Mouse (Mus musculus): Measurements from ENCODE around the gene Majin. TPM values are rescaled to one million over a fixed set of nuclear protein-coding genes. Genes with fewer than 3 reads are reported as not detected.

The Majin gene
- polyA plus RNA-seq, 1 experiment from 2014 or later = 0.11 TPM

GRCm38 (mm10) chr19:6262222-6262621 is 78.0 kb downstream of the Majin start:
- H3K4me3 ChIP-seq (ENCODE audit: inconsistent target) = no peak overlapping the region
- no peaks in the 10 kb centered on the region for H3K79me2 ChIP-seq (ENCODE audit: inconsistent target)
- WGBS (ENCODE audit: missing documents) = 64% methylated on average over 7 of the region's 7 CpGs
- H3K36me3 ChIP-seq (ENCODE audit: inconsistent target) = peaks cover 42% of the 10 kb centered on the region
- H3K27ac ChIP-seq = no peak overlapping the region

GRCm38 (mm10) chr19:6262839-6263433 is 78.7 kb downstream of the Majin start:
- WGBS (ENCODE audit: missing documents) = 69% methylated on average over 8 of the region's 8 CpGs
- Histone ChIP-seq H3K79me2 (ENCODE audit: inconsistent target) (no peaks in the 10 kb centered on the region), H3K36me3 (ENCODE audit: inconsistent target) (peaks cover 35% of the 10 kb centered on the region), H3K27ac (no peak overlapping the region), H3K4me3 (ENCODE audit: inconsistent target) (no peak overlapping the region)

GRCm38 (mm10) chr19:6264200-6264599 is 80.0 kb downstream of the Majin start:
- Histone ChIP-seq H3K27ac (no peak overlapping the region), H3K36me3 (ENCODE audit: inconsistent target) (peaks cover 22% of the 10 kb centered on the region), H3K79me2 (ENCODE audit: inconsistent target) (no peaks in the 10 kb centered on the region), H3K4me3 (ENCODE audit: inconsistent target) (no peak overlapping the region)
- 69% methylated on average over 9 of the region's 9 CpGs for WGBS (ENCODE audit: missing documents)

- H3K4me3 ChIP-seq (ENCODE audit: inconsistent target) = no peak overlapping the region
- H3K79me2 ChIP-seq (ENCODE audit: inconsistent target) = no peaks in the 10 kb centered on the region
- no peak overlapping the region for H3K27ac ChIP-seq
- peaks cover 19% of the 10 kb centered on the region for H3K36me3 ChIP-seq (ENCODE audit: inconsistent target)
- WGBS (ENCODE audit: missing documents) = 82% methylated on average over 8 of the region's 8 CpGs
These were observed 80.8 kb downstream of the Majin start for GRCm38 (mm10) chr19:6264945-6265344.

GRCm38 (mm10) chr19:6265727-6266182 is 81.6 kb downstream of the Majin start:
- 77% methylated on average over 6 of the region's 6 CpGs for WGBS (ENCODE audit: missing documents)
- Histone ChIP-seq H3K27ac (no peak overlapping the region), H3K36me3 (ENCODE audit: inconsistent target) (peaks cover 13% of the 10 kb centered on the region), H3K4me3 (ENCODE audit: inconsistent target) (no peak overlapping the region), H3K79me2 (ENCODE audit: inconsistent target) (no peaks in the 10 kb centered on the region)

- 70% methylated on average over 11 of the region's 11 CpGs for whole genome bisulfite sequencing (ENCODE audit: missing documents)
- no peak overlapping the region for H3K27ac ChIP-seq
- H3K79me2 ChIP-seq (ENCODE audit: inconsistent target) = no peaks in the 10 kb centered on the region
- H3K4me3 ChIP-seq (ENCODE audit: inconsistent target) = no peak overlapping the region
- H3K36me3 ChIP-seq (ENCODE audit: inconsistent target) = no peaks in the 10 kb centered on the region
These were observed 83.3 kb downstream of the Majin start for GRCm38 (mm10) chr19:6267306-6268169.

- no peak overlapping the region for H3K4me3 ChIP-seq (ENCODE audit: inconsistent target)
- no peak overlapping the region for H3K27ac ChIP-seq
- no peaks in the 10 kb centered on the region for H3K36me3 ChIP-seq (ENCODE audit: inconsistent target)
- 13% methylated on average over 8 of the region's 8 CpGs for WGBS (ENCODE audit: missing documents)
- no peaks in the 10 kb centered on the region for H3K79me2 ChIP-seq (ENCODE audit: inconsistent target)
These were observed 84.0 kb downstream of the Majin start for GRCm38 (mm10) chr19:6268170-6268528.

GRCm38 (mm10) chr19:6268670-6269132 is 84.5 kb downstream of the Majin start:
- Histone ChIP-seq H3K27ac (no peak overlapping the region), H3K36me3 (ENCODE audit: inconsistent target) (no peaks in the 10 kb centered on the region), H3K4me3 (ENCODE audit: inconsistent target) (no peak overlapping the region), H3K79me2 (ENCODE audit: inconsistent target) (no peaks in the 10 kb centered on the region)
- 39% methylated on average over 7 of the region's 7 CpGs for WGBS (ENCODE audit: missing documents)

GRCm38 (mm10) chr19:6269798-6270475 is 85.7 kb downstream of the Majin start:
- Histone ChIP-seq H3K36me3 (ENCODE audit: inconsistent target) (no peaks in the 10 kb centered on the region), H3K4me3 (ENCODE audit: inconsistent target) (no peak overlapping the region), H3K27ac (no peak overlapping the region), H3K79me2 (ENCODE audit: inconsistent target) (no peaks in the 10 kb centered on the region)
- 89% methylated on average over 8 of the region's 8 CpGs for WGBS (ENCODE audit: missing documents)

- 94% methylated on average over 9 of the region's 9 CpGs for WGBS (ENCODE audit: missing documents)
- Histone ChIP-seq H3K36me3 (ENCODE audit: inconsistent target) (no peaks in the 10 kb centered on the region), H3K4me3 (ENCODE audit: inconsistent target) (no peak overlapping the region), H3K27ac (no peak overlapping the region), H3K79me2 (ENCODE audit: inconsistent target) (no peaks in the 10 kb centered on the region)
These were observed 86.5 kb downstream of the Majin start for GRCm38 (mm10) chr19:6270661-6271060.

GRCm38 (mm10) chr19:6271206-6271605 is 87.0 kb downstream of the Majin start:
- no peak overlapping the region for H3K4me3 ChIP-seq (ENCODE audit: inconsistent target)
- 87% methylated on average over 8 of the region's 8 CpGs for WGBS (ENCODE audit: missing documents)
- no peaks in the 10 kb centered on the region for H3K36me3 ChIP-seq (ENCODE audit: inconsistent target)
- no peak overlapping the region for H3K27ac ChIP-seq
- no peaks in the 10 kb centered on the region for H3K79me2 ChIP-seq (ENCODE audit: inconsistent target)

- H3K4me3 ChIP-seq (ENCODE audit: inconsistent target) = no peak overlapping the region
- H3K27ac ChIP-seq = no peak overlapping the region
- 91% methylated on average over 7 of the region's 7 CpGs for WGBS (ENCODE audit: missing documents)
- H3K36me3 ChIP-seq (ENCODE audit: inconsistent target) = no peaks in the 10 kb centered on the region
- H3K79me2 ChIP-seq (ENCODE audit: inconsistent target) = peaks cover 2% of the 10 kb centered on the region; the same call in 1 of the 2 replicates
These were observed 87.9 kb downstream of the Majin start for GRCm38 (mm10) chr19:6272053-6272452.

GRCm38 (mm10) chr19:6272738-6273137 is 88.5 kb downstream of the Majin start:
- H3K79me2 ChIP-seq (ENCODE audit: inconsistent target) = peaks cover 9% of the 10 kb centered on the region
- no peak overlapping the region for H3K4me3 ChIP-seq (ENCODE audit: inconsistent target)
- H3K36me3 ChIP-seq (ENCODE audit: inconsistent target) = no peaks in the 10 kb centered on the region
- WGBS (ENCODE audit: missing documents) = 90% methylated on average over 4 of the region's 4 CpGs
- H3K27ac ChIP-seq = no peak overlapping the region

GRCm38 (mm10) chr19:6273592-6273991 is 89.4 kb downstream of the Majin start:
- Histone ChIP-seq H3K4me3 (ENCODE audit: inconsistent target) (no peak overlapping the region), H3K79me2 (ENCODE audit: inconsistent target) (peaks cover 17% of the 10 kb centered on the region), H3K27ac (no peak overlapping the region), H3K36me3 (ENCODE audit: inconsistent target) (no peaks in the 10 kb centered on the region)
- WGBS (ENCODE audit: missing documents) = 66% methylated on average over 4 of the region's 4 CpGs

Measured in macrophage (primary cell).